Mouse (Mus musculus) ES-Bruce4 (cell line): ENCODE results near the gene Plekha5. TPM values are rescaled to one million over a fixed set of nuclear protein-coding genes. Genes with fewer than 3 reads are reported as not detected.
"Not testable (repeated sequence)": the region's sequence is repeated elsewhere in the genome, so short reads cannot be mapped to it uniquely, and the experiment has no call there.

Experiments
- H3K27ac ChIP-seq: 2 replicates; pipeline ENCODE4 v1.5.1; 2012; ENCODE audit warnings: low read length, inconsistent platforms; ENCODE audit not compliant: insufficient read depth
- H3K27me3 ChIP-seq: 2 replicates; pipeline ENCODE4 v1.6.1; 2012; ENCODE audit warnings: mild to moderate bottlenecking, low read length, inconsistent platforms; ENCODE audit not compliant: control insufficient read depth, poor library complexity, insufficient read depth, severe bottlenecking
- H3K36me3 ChIP-seq: 2 replicates; pipeline ENCODE4 v1.6.1; 2012; ENCODE audit warnings: inconsistent platforms, mild to moderate bottlenecking, low read length, moderate library complexity; ENCODE audit not compliant: control insufficient read depth, poor library complexity, insufficient read depth, severe bottlenecking
- H3K4me1 ChIP-seq: one replicate; pipeline ENCODE4 v1.8.1; 2011; ENCODE audit warnings: low read length; ENCODE audit not compliant: control insufficient read depth, insufficient read depth
- H3K4me3 ChIP-seq: 2 replicates; pipeline ENCODE4 v1.5.1; 2011; ENCODE audit warnings: low read depth, mild to moderate bottlenecking, low read length
- H3K9ac ChIP-seq: 2 replicates; pipeline ENCODE4 v1.6.1; 2012; ENCODE audit warnings: low read depth, mild to moderate bottlenecking, inconsistent platforms; ENCODE audit not compliant: poor library complexity, severe bottlenecking
- H3K9me3 ChIP-seq: replicated peaks from 2 replicates; pipeline ENCODE4 v1.6.1; 2012; ENCODE audit warnings: mild to moderate bottlenecking, low read length, inconsistent platforms; ENCODE audit not compliant: control insufficient read depth, poor library complexity, insufficient read depth, severe bottlenecking
- CTCF ChIP-seq: IDR thresholded peaks from one replicate; pipeline ENCODE4 v1.8.1; 2011; ENCODE audit warnings: low read depth, low read length
- EP300 ChIP-seq: IDR thresholded peaks from 2 replicates; pipeline ENCODE4 v1.6.1; 2011; ENCODE audit warnings: low read depth, low read length; ENCODE audit not compliant: insufficient read depth
- POLR2A ChIP-seq: IDR thresholded peaks from one replicate; pipeline ENCODE4 v1.8.1; 2011; ENCODE audit warnings: low read length; ENCODE audit not compliant: insufficient read depth
- polyA plus RNA-seq: library from polyadenylated mRNA; stranded (reverse); fragments of >200 nt; gene quantifications from 2 replicates; pipeline ENCODE4 v1.2.4, GENCODE M21; 2011; ENCODE audit warnings: low read depth; ENCODE audit not compliant: missing spikeins, insufficient read depth, insufficient read length

Gene Plekha5
- polyA plus RNA-seq, 1 experiment = 80.3 TPM

GRCm38 (mm10) chr6:140599337-140599736 is 175.5 kb downstream of the Plekha5 start:
- H3K4me1 ChIP-seq = peaks cover 12% of the 10 kb centered on the region
- no peak overlapping the region for H3K27ac ChIP-seq
- no peaks in the 10 kb centered on the region; the same call in 1 of the 2 replicates for H3K36me3 ChIP-seq

GRCm38 (mm10) chr6:140600671-140601070 is 176.8 kb downstream of the Plekha5 start:
- H3K9ac ChIP-seq, H3K4me3 ChIP-seq, H3K9me3 ChIP-seq, H3K36me3 ChIP-seq, H3K27me3 ChIP-seq, H3K27ac ChIP-seq: not testable (repeated sequence)
- peaks cover 15% of the 10 kb centered on the region for H3K4me1 ChIP-seq

More at GRCm38 (mm10) chr6:140599337-140599736, 175.5 kb downstream of the Plekha5 start:
- Histone ChIP-seq H3K9ac (no peak overlapping the region), H3K9me3 (no peaks in the 10 kb centered on the region), H3K4me3 (no peak overlapping the region), H3K27me3 (no peaks in the 10 kb centered on the region)
- TF ChIP-seq CTCF (no peak), EP300 (peak; percentile 50; the same call in 1 of the 2 replicates)

GRCm38 (mm10) chr6:140601175-140601574 is 177.3 kb downstream of the Plekha5 start:
- Histone ChIP-seq H3K4me1 (peaks cover 16% of the 10 kb centered on the region), H3K36me3 (no peaks in the 10 kb centered on the region), H3K27me3 (no peaks in the 10 kb centered on the region), H3K9me3 (no peaks in the 10 kb centered on the region), H3K9ac (no peak overlapping the region), H3K4me3 (no peak overlapping the region), H3K27ac (no peak overlapping the region)
- TF ChIP-seq POLR2A (no peak), EP300 (0 out of 2 replicates have a peak, but pooled peaks have one; percentile 29), CTCF (no peak)

- H3K9ac ChIP-seq = no peak overlapping the region
- no peaks in the 10 kb centered on the region for H3K27me3 ChIP-seq
- peak; percentile 92 for TF ChIP-seq EP300
- no peak for TF ChIP-seq CTCF
- peaks cover 24% of the 10 kb centered on the region for H3K4me1 ChIP-seq
- peak overlapping the region; percentile 52 for H3K27ac ChIP-seq
- H3K9me3 ChIP-seq = no peaks in the 10 kb centered on the region
- H3K36me3 ChIP-seq = no peaks in the 10 kb centered on the region
- no peak overlapping the region for H3K4me3 ChIP-seq
Measured at GRCm38 (mm10) chr6:140603228-140603944, 179.5 kb downstream of the Plekha5 start.

GRCm38 (mm10) chr6:140605173-140605572 is 181.3 kb downstream of the Plekha5 start:
- H3K9me3 ChIP-seq, H3K4me3 ChIP-seq, H3K9ac ChIP-seq, H3K36me3 ChIP-seq, H3K27ac ChIP-seq, H3K27me3 ChIP-seq: not testable (repeated sequence)
- H3K4me1 ChIP-seq = peaks cover 18% of the 10 kb centered on the region

- TF ChIP-seq EP300 (no peak), CTCF (no peak), POLR2A (no peak)
- Histone ChIP-seq H3K27me3 (no peaks in the 10 kb centered on the region), H3K9me3 (no peaks in the 10 kb centered on the region), H3K4me3 (no peak overlapping the region), H3K36me3 (no peaks in the 10 kb centered on the region), H3K27ac (peak overlapping the region; percentile 39; the same call in 1 of the 2 replicates), H3K4me1 (peaks cover 18% of the 10 kb centered on the region), H3K9ac (no peak overlapping the region)
Measured at GRCm38 (mm10) chr6:140605732-140606131, 181.9 kb downstream of the Plekha5 start.
